Mouse (Mus musculus): ENCODE measurements around the gene Acss1. TPM values are rescaled to one million over a fixed set of nuclear protein-coding genes. Genes with fewer than 3 reads are reported as not detected.

Gene Acss1
- total RNA-seq, 2 experiments from 2014 or later: 23.2 to 29.1 TPM

DNA sequence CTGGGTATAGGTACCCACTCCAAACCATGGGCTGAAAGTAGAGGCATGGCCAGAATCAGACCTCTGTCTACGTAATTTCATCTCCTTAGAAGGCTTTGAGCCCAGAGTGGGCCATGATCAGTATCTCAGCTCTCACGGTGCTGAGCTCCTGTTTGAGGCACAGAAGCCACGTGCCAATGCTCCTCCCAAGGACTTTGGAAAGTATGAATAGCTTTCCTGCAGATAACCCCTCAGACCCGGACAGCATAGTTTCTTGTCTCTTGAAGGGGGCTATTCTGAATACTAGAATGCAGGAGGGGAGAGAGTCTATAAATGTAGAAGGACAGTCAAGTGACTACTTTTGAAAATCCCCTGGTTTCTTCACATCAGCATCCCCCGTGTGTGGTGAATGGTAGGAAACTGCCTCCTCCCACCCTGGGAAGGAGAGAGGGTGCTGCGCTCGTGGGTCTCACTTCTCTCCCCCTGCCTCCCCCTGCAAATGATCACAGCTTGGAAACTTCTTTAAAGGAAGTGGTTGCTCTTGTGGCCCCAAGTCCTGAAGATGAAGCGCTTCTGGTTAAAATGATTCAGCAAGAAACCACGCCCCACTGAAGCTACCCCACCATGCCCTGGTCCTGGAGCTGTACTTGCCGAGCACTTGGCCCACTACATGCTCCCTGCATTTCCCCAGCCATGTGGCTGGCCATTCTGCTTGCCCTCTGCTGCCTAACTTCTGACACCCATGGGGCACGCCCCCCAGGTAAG, 98.3 kb downstream of the Acss1 start, which contains the start of gene Cst7:
Gene Cst7, plus strand, starts transcription at position 569 of the 744 bp plus-strand sequence.
- DNase-seq: no peak

Other genes with a start within 250 kb of the Acss1 start
- 1 to 10 TPM; 4.9 to 6.5 TPM for gene Zfp442, start 217.0 kb downstream of the Acss1 start, total RNA-seq (2021)
- 1 to 10 TPM; 1.1 to 1.2 TPM for gene Zfp345, start 183.4 kb downstream of the Acss1 start, total RNA-seq (2021)
- gene Cst7, start 98.1 kb downstream of the Acss1 start, total RNA-seq (2021): not detected
- gene Apmap, start 59.9 kb downstream of the Acss1 start, total RNA-seq (2021): 100 to 1,000 TPM; 117 to 146 TPM
- gene Vsx1, start 20.9 kb upstream of the Acss1 start, total RNA-seq (2021): not detected
- gene Entpd6, start 80.5 kb upstream of the Acss1 start, total RNA-seq (2021): 10 to 100 TPM in 1 of 2 experiments, 1 to 10 TPM in 1; 7.2 to 11.4 TPM
- 10 to 100 TPM; 41.5 to 42.6 TPM for gene Pygb, start 118.2 kb upstream of the Acss1 start, total RNA-seq (2021)
- 10 to 100 TPM; 67.0 to 72.7 TPM for gene Abhd12, start 236.2 kb upstream of the Acss1 start, total RNA-seq (2021)
- gene Gins1, start 236.9 kb upstream of the Acss1 start, total RNA-seq (2021): 1 to 10 TPM; 3.5 to 3.9 TPM